Mouse (Mus musculus) myocyte (in vitro differentiated cells): ENCODE data around the gene Pcbp3.

ENCODE experiments used
- MAX ChIP-seq: IDR thresholded peaks from one replicate; pipeline ENCODE4 v1.6.1; 2011; ENCODE audit warnings: low read depth, mild to moderate bottlenecking, control low read depth
- MYOD1 ChIP-seq, 3 experiments: IDR thresholded peaks; one replicate each; pipeline ENCODE4 v1.6.1; 2011; ENCODE audit warnings: control low read depth in 2 of 3, low read depth in 2 of 3, mild to moderate bottlenecking in 2 of 3, moderate library complexity in 1 of 3; ENCODE audit not compliant: insufficient read length in 2 of 3, control insufficient read depth in 1 of 3
- POLR2A ChIP-seq: IDR thresholded peaks from one replicate; pipeline ENCODE4 v1.6.1; 2011; ENCODE audit warnings: low read depth, mild to moderate bottlenecking, control low read depth, moderate library complexity; ENCODE audit not compliant: insufficient read length
- TCF12 ChIP-seq: IDR thresholded peaks from one replicate; pipeline ENCODE4 v1.6.1; 2011; ENCODE audit warnings: mild to moderate bottlenecking, control low read depth; ENCODE audit not compliant: poor library complexity, insufficient read depth, severe bottlenecking

DNA sequence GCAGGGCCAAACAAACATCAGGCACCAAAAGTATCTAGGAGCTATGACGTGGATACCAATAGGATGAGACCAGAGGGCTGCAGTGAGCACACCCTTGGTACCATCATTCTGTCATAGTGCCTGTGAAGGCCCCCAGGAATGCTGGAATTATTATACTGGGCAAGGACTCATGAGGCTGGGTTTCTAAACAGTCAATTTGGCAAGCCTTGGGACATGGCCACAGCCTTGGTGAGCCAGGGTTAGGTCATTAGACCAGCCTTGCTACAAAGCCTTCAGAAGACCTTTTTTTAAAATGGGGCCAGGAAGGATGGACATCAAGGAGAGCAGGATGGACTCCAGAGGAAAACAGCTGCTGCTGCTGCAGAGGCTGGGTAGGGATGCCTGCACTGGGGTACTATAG is 128.8 kb downstream of the Pcbp3 start:
- no peak for TF ChIP-seq TCF12
- TF ChIP-seq POLR2A = no peak
- TF ChIP-seq MYOD1 (IDR thresholded peaks at IDR 0.05; ENCODE audit: control insufficient read depth in 1 of 3, insufficient read length in 2 of 3, low read depth in 2 of 3) = no peak
- no peak for TF ChIP-seq MAX
